Mouse (Mus musculus) limb, embryonic 15.5 days (tissue): Measurements from ENCODE around the gene Tmem164. TPM values are rescaled to one million over a fixed set of nuclear protein-coding genes. Genes with fewer than 3 reads are reported as not detected.

Experiments
- ATAC-seq: fragments of 200-750 bp; cut with Nextera tagmentation; 2 replicates; pipeline ENCODE4 v1.8.0; 2017; ENCODE audit warnings: low read depth, moderate TSS enrichment; ENCODE audit not compliant: insufficient number of reproducible peaks, low FRiP score, low TSS enrichment
- H3K27ac ChIP-seq: fragments of 300-500 bp; sonication (generic); 2 replicates; pipeline ENCODE4 v1.5.1; 2015; ENCODE audit warnings: moderate library complexity, mild to moderate bottlenecking, inconsistent platforms
- H3K27me3 ChIP-seq: fragments of 300-500 bp; sonication (generic); 2 replicates; pipeline ENCODE4 v1.6.1; 2015; ENCODE audit warnings: inconsistent platforms
- H3K36me3 ChIP-seq: fragments of 300-500 bp; sonication (generic); 2 replicates; pipeline ENCODE4 v1.6.1; 2015; ENCODE audit warnings: inconsistent platforms
- H3K4me1 ChIP-seq: fragments of 300-500 bp; sonication (generic); 2 replicates; pipeline ENCODE4 v1.6.1; 2015; ENCODE audit warnings: inconsistent platforms
- H3K4me2 ChIP-seq: fragments of 300-500 bp; sonication (generic); 2 replicates; pipeline ENCODE4 v1.6.1; 2015; ENCODE audit warnings: mild to moderate bottlenecking, inconsistent platforms
- H3K4me3 ChIP-seq: fragments of 300-500 bp; sonication (generic); 2 replicates; pipeline ENCODE4 v1.5.1; 2015; ENCODE audit warnings: mild to moderate bottlenecking, inconsistent platforms
- H3K9ac ChIP-seq: fragments of 300-500 bp; sonication (generic); 2 replicates; pipeline ENCODE4 v1.6.1; 2015; ENCODE audit warnings: inconsistent platforms
- H3K9me3 ChIP-seq: fragments of 300-500 bp; sonication (generic); 2 replicates; pipeline ENCODE4 v1.6.1; 2016; ENCODE audit warnings: inconsistent platforms
- WGBS: fragments of 180-500 bp; shearing (Covaris S2); methylation state at CpG from one replicate; pipeline ENCODE4 v1.1.7; 2015; 5-methylcytosine and 5-hydroxymethylcytosine counted together
- polyA plus RNA-seq: library from polyadenylated mRNA; unstranded; fragments of >200 nt; fragmentation: Nextera tagmentation; extraction: Ambion mirVana; gene quantifications from 2 replicates; pipeline ENCODE4 v1.2.1, GENCODE M21; 2015

Gene Tmem164
- polyA plus RNA-seq, 1 experiment from 2014 or later: 53.5 TPM

- ATAC-seq: no peak
- Histone ChIP-seq H3K27me3 (peaks cover 11% of the 10 kb centered on the region; the same call in 1 of the 2 replicates), H3K4me2 (no peak overlapping the region), H3K9ac (no peak overlapping the region), H3K9me3 (no peaks in the 10 kb centered on the region), H3K36me3 (no peaks in the 10 kb centered on the region), H3K27ac (no peak overlapping the region), H3K4me1 (no peaks in the 10 kb centered on the region), H3K4me3 (no peak overlapping the region)
- WGBS: 65% methylated on average over 7 of the region's 7 CpGs
Observed at GRCm38 (mm10) chrX:142763337-142763736, 82.1 kb downstream of the Tmem164 start.

GRCm38 (mm10) chrX:142769698-142770097 lies 88.5 kb downstream of the Tmem164 start:
- H3K4me3 ChIP-seq: no peak overlapping the region
- WGBS: 88% methylated on average over 6 of the region's 6 CpGs
- H3K4me2 ChIP-seq: no peak overlapping the region
- no peak overlapping the region for H3K9ac ChIP-seq
- ATAC-seq: no peak
- no peaks in the 10 kb centered on the region for H3K9me3 ChIP-seq
- H3K36me3 ChIP-seq: peaks cover 10% of the 10 kb centered on the region; the same call in 1 of the 2 replicates
- H3K27ac ChIP-seq: no peak overlapping the region
- H3K27me3 ChIP-seq: peaks cover 16% of the 10 kb centered on the region; the same call in 1 of the 2 replicates
- no peaks in the 10 kb centered on the region for H3K4me1 ChIP-seq

- Histone ChIP-seq H3K36me3 (peaks cover 10% of the 10 kb centered on the region; the same call in 1 of the 2 replicates), H3K9me3 (no peaks in the 10 kb centered on the region), H3K27me3 (peaks cover 13% of the 10 kb centered on the region; the same call in 1 of the 2 replicates), H3K9ac (no peak overlapping the region), H3K4me2 (no peak overlapping the region), H3K4me3 (no peak overlapping the region), H3K4me1 (no peaks in the 10 kb centered on the region), H3K27ac (no peak overlapping the region)
- WGBS: 90% methylated on average over 4 of the region's 4 CpGs
- no peak for ATAC-seq
Observed at GRCm38 (mm10) chrX:142773658-142774057, 92.5 kb downstream of the Tmem164 start.

GRCm38 (mm10) chrX:142776131-142776530 lies 94.9 kb downstream of the Tmem164 start:
- Histone ChIP-seq H3K36me3 (peaks cover 6% of the 10 kb centered on the region; the same call in 1 of the 2 replicates), H3K27ac (no peak overlapping the region), H3K4me3 (no peak overlapping the region), H3K4me2 (no peak overlapping the region), H3K9me3 (no peaks in the 10 kb centered on the region), H3K9ac (no peak overlapping the region), H3K4me1 (no peaks in the 10 kb centered on the region), H3K27me3 (0 out of 2 replicates have a peak, but pooled peaks cover 3% of the 10 kb centered on the region)
- WGBS: 69% methylated on average over 4 of the region's 4 CpGs
- no peak for ATAC-seq

GRCm38 (mm10) chrX:142778638-142779037 lies 97.4 kb downstream of the Tmem164 start:
- Histone ChIP-seq H3K27ac (no peak overlapping the region), H3K4me3 (no peak overlapping the region), H3K36me3 (0 out of 2 replicates have a peak, but pooled peaks cover 2% of the 10 kb centered on the region), H3K9ac (no peak overlapping the region), H3K4me1 (no peaks in the 10 kb centered on the region), H3K27me3 (0 out of 2 replicates have a peak, but pooled peaks cover 3% of the 10 kb centered on the region), H3K9me3 (no peaks in the 10 kb centered on the region), H3K4me2 (no peak overlapping the region)
- 70% methylated on average over 6 of the region's 6 CpGs for WGBS
- no peak for ATAC-seq

- Histone ChIP-seq H3K9ac (no peak overlapping the region), H3K4me1 (no peaks in the 10 kb centered on the region), H3K4me2 (no peak overlapping the region), H3K4me3 (no peak overlapping the region), H3K9me3 (no peaks in the 10 kb centered on the region), H3K27ac (no peak overlapping the region), H3K36me3 (no peaks in the 10 kb centered on the region), H3K27me3 (no peaks in the 10 kb centered on the region)
- 84% methylated on average over 10 of the region's 10 CpGs for WGBS
- no peak for ATAC-seq
Observed at GRCm38 (mm10) chrX:142786160-142787052, 105.2 kb downstream of the Tmem164 start.

GRCm38 (mm10) chrX:142792185-142792584 lies 111.0 kb downstream of the Tmem164 start:
- H3K4me3 ChIP-seq: no peak overlapping the region
- peaks cover 4% of the 10 kb centered on the region; the same call in 1 of the 2 replicates for H3K36me3 ChIP-seq
- H3K9ac ChIP-seq: no peak overlapping the region
- no peaks in the 10 kb centered on the region for H3K4me1 ChIP-seq
- WGBS: 87% methylated on average over 2 of the region's 2 CpGs
- H3K27me3 ChIP-seq: no peaks in the 10 kb centered on the region
- ATAC-seq: no peak
- H3K27ac ChIP-seq: no peak overlapping the region
- no peak overlapping the region for H3K4me2 ChIP-seq
- no peaks in the 10 kb centered on the region for H3K9me3 ChIP-seq

GRCm38 (mm10) chrX:142794069-142794610 lies 112.9 kb downstream of the Tmem164 start:
- no peak overlapping the region for H3K4me2 ChIP-seq
- H3K4me1 ChIP-seq: no peaks in the 10 kb centered on the region
- no peaks in the 10 kb centered on the region for H3K9me3 ChIP-seq
- no peaks in the 10 kb centered on the region for H3K27me3 ChIP-seq
- no peak overlapping the region for H3K9ac ChIP-seq
- no peak for ATAC-seq
- no peak overlapping the region for H3K4me3 ChIP-seq
- peaks cover 4% of the 10 kb centered on the region; the same call in 1 of the 2 replicates for H3K36me3 ChIP-seq
- WGBS: 50% methylated on average over 4 of the region's 4 CpGs
- H3K27ac ChIP-seq: no peak overlapping the region

GRCm38 (mm10) chrX:142804596-142804995 lies 123.4 kb downstream of the Tmem164 start:
- Histone ChIP-seq H3K27me3 (no peaks in the 10 kb centered on the region), H3K4me2 (no peak overlapping the region), H3K27ac (no peak overlapping the region), H3K4me3 (no peak overlapping the region), H3K9ac (no peak overlapping the region), H3K36me3 (no peaks in the 10 kb centered on the region), H3K4me1 (0 out of 2 replicates have a peak, but pooled peaks cover 4% of the 10 kb centered on the region), H3K9me3 (no peaks in the 10 kb centered on the region)
- ATAC-seq: no peak
- 73% methylated on average over 3 of the region's 3 CpGs for WGBS

- Histone ChIP-seq H3K27me3 (no peaks in the 10 kb centered on the region), H3K4me3 (no peak overlapping the region), H3K4me2 (no peak overlapping the region), H3K9me3 (no peaks in the 10 kb centered on the region), H3K9ac (no peak overlapping the region), H3K27ac (no peak overlapping the region), H3K4me1 (0 out of 2 replicates have a peak, but pooled peaks cover 4% of the 10 kb centered on the region), H3K36me3 (no peaks in the 10 kb centered on the region)
- WGBS: 63% methylated on average over 6 of the region's 6 CpGs
- no peak for ATAC-seq
Observed at GRCm38 (mm10) chrX:142806126-142806525, 124.9 kb downstream of the Tmem164 start.

- Histone ChIP-seq H3K27ac (no peak overlapping the region), H3K4me3 (no peak overlapping the region), H3K4me1 (0 out of 2 replicates have a peak, but pooled peaks cover 4% of the 10 kb centered on the region), H3K4me2 (no peak overlapping the region), H3K9ac (no peak overlapping the region), H3K9me3 (no peaks in the 10 kb centered on the region), H3K36me3 (no peaks in the 10 kb centered on the region), H3K27me3 (no peaks in the 10 kb centered on the region)
- 37% methylated on average over 10 of the region's 10 CpGs for WGBS
- ATAC-seq: no peak
Observed at GRCm38 (mm10) chrX:142806620-142807061, 125.4 kb downstream of the Tmem164 start.

GRCm38 (mm10) chrX:142808411-142808810 lies 127.2 kb downstream of the Tmem164 start:
- Histone ChIP-seq H3K27me3 (no peaks in the 10 kb centered on the region), H3K4me1 (0 out of 2 replicates have a peak, but pooled peaks cover 4% of the 10 kb centered on the region)

More at GRCm38 (mm10) chrX:142808411-142808810, 127.2 kb downstream of the Tmem164 start:
- ATAC-seq: no peak
- Histone ChIP-seq H3K27ac (no peak overlapping the region), H3K36me3 (no peaks in the 10 kb centered on the region), H3K4me2 (no peak overlapping the region), H3K4me3 (no peak overlapping the region), H3K9me3 (no peaks in the 10 kb centered on the region), H3K9ac (no peak overlapping the region)
- 43% methylated on average over 9 of the region's 9 CpGs for WGBS
